Mouse (Mus musculus) liver, embryonic 11.5 days (tissue): Measurements from ENCODE around the gene Gm19684. TPM values are rescaled to one million over a fixed set of nuclear protein-coding genes. Genes with fewer than 3 reads are reported as not detected.
A peak's percentile ranks its signal among the peaks of the same experiment; 100 is the strongest.
"Not testable (repeated sequence)": the region's sequence is repeated elsewhere in the genome, so short reads cannot be mapped to it uniquely, and the experiment has no call there.

ENCODE experiments used
- ATAC-seq: fragments of 200-750 bp; cut with Nextera tagmentation; replicated peaks from 2 replicates; pipeline ENCODE4 v1.8.0; 2017; ENCODE audit warnings: moderate number of reproducible peaks, mild to moderate bottlenecking, moderate TSS enrichment, moderate library complexity; ENCODE audit not compliant: low FRiP score
- DNase-seq: peaks from one replicate; pipeline ENCODE4 v3.0.0-alpha.2; 2017; ENCODE audit warnings: low spot score
- H3K27ac ChIP-seq: fragments of 300-500 bp; sonication (generic); 2 replicates; pipeline ENCODE4 v1.5.1; 2014; ENCODE audit warnings: mild to moderate bottlenecking, low read depth, low read length, control low read depth
- H3K27me3 ChIP-seq: fragments of 300-500 bp; sonication (generic); replicated peaks from 2 replicates; pipeline ENCODE4 v1.6.1; 2014; ENCODE audit warnings: low read length, mixed read lengths; ENCODE audit not compliant: control insufficient read depth, insufficient read depth
- H3K36me3 ChIP-seq: fragments of 300-500 bp; sonication (generic); 2 replicates; pipeline ENCODE4 v1.6.1; 2014; ENCODE audit warnings: mild to moderate bottlenecking, low read length, moderate library complexity, mixed read lengths; ENCODE audit not compliant: control insufficient read depth, insufficient read depth
- H3K4me1 ChIP-seq: fragments of 300-500 bp; sonication (generic); replicated peaks from 2 replicates; pipeline ENCODE4 v1.6.1; 2014; ENCODE audit warnings: low read length, mixed read lengths; ENCODE audit not compliant: control insufficient read depth, insufficient read depth
- H3K4me2 ChIP-seq: fragments of 300-500 bp; sonication (generic); 2 replicates; pipeline ENCODE4 v1.6.1; 2014; ENCODE audit warnings: mild to moderate bottlenecking, control low read depth, moderate library complexity
- H3K4me3 ChIP-seq: fragments of 300-500 bp; sonication (generic); 2 replicates; pipeline ENCODE4 v1.5.1; 2014; ENCODE audit warnings: low read depth, low read length, control low read depth
- H3K9ac ChIP-seq: fragments of 300-500 bp; sonication (generic); 2 replicates; pipeline ENCODE4 v1.6.1; 2014; ENCODE audit warnings: low read depth, low read length, control low read depth
- H3K9me3 ChIP-seq: fragments of 300-500 bp; sonication (generic); 2 replicates; pipeline ENCODE4 v1.6.1; 2016; ENCODE audit warnings: low read length, inconsistent platforms, mixed read lengths; ENCODE audit not compliant: control insufficient read depth
- WGBS: fragments of 180-500 bp; shearing (Covaris S2); extraction: QIAGEN DNeasy Blood & Tissue Kit; methylation state at CpG from one replicate; pipeline ENCODE4 v1.1.7; 2014; 5-methylcytosine and 5-hydroxymethylcytosine counted together
- polyA plus RNA-seq: library from polyadenylated mRNA; unstranded; fragments of >200 nt; fragmentation: Nextera tagmentation; extraction: Ambion mirVana; gene quantifications from 2 replicates; pipeline ENCODE4 v1.2.1, GENCODE M21; 2014

Gene Gm19684
- polyA plus RNA-seq: not detected in 2 replicates

- ATAC-seq: peak; percentile 51; the same call in 1 of the 2 replicates
- not testable (repeated sequence) for H3K4me1 ChIP-seq
These were observed at the start of gene Gm19684 for GRCm38 (mm10) chr17:36121352-36122020. TSS of gene Gm19684 (plus strand) at chr17:36121678.

GRCm38 (mm10) chr17:36081901-36082300, 39.6 kb upstream of the Gm19684 start:
- not testable (repeated sequence) for H3K27ac ChIP-seq, H3K4me2 ChIP-seq, H3K36me3 ChIP-seq, DNase-seq, ATAC-seq, H3K9ac ChIP-seq, H3K4me3 ChIP-seq, H3K9me3 ChIP-seq, H3K4me1 ChIP-seq
- peaks cover 35% of the 10 kb centered on the region for H3K27me3 ChIP-seq

More at GRCm38 (mm10) chr17:36121352-36122020, at the start of gene Gm19684:
- not testable (repeated sequence) for H3K9ac ChIP-seq, H3K4me3 ChIP-seq, H3K27ac ChIP-seq, H3K9me3 ChIP-seq, H3K36me3 ChIP-seq, DNase-seq
- H3K27me3 ChIP-seq: peaks cover 31% of the 10 kb centered on the region
- H3K4me2 ChIP-seq: peak within 1 kb of the TSS; percentile 39
- WGBS: 2% methylated on average over 8 of the region's 8 CpGs

GRCm38 (mm10) chr17:36082519-36083232, 38.8 kb upstream of the Gm19684 start:
- ATAC-seq, H3K27ac ChIP-seq, H3K36me3 ChIP-seq, H3K9me3 ChIP-seq, H3K9ac ChIP-seq, DNase-seq, H3K4me1 ChIP-seq: not testable (repeated sequence)
- H3K27me3 ChIP-seq: peaks cover 35% of the 10 kb centered on the region
- WGBS: 32% methylated on average over 4 of the region's 6 CpGs
- H3K4me2 ChIP-seq: peak overlapping the region; percentile 78
- H3K4me3 ChIP-seq: peak overlapping the region; percentile 54

- Histone ChIP-seq H3K9ac (0 out of 2 replicates have a peak overlapping the region, but pooled peaks have one; percentile 52), H3K9me3 (no peaks in the 10 kb centered on the region), H3K4me3 (peak overlapping the region; percentile 54), H3K4me2 (peak overlapping the region; percentile 78), H3K27me3 (peaks cover 35% of the 10 kb centered on the region), H3K4me1 (0 out of 2 replicates have a peak, but pooled peaks cover 3% of the 10 kb centered on the region), H3K27ac (no peak overlapping the region), H3K36me3 (no peaks in the 10 kb centered on the region)
- 1% methylated on average over 46 of the region's 46 CpGs for WGBS
- ATAC-seq (peak; percentile 49; the same call in 1 of the 2 replicates), DNase-seq (peak; percentile 63)
These were observed 38.1 kb upstream of the Gm19684 start for GRCm38 (mm10) chr17:36083266-36083869.

GRCm38 (mm10) chr17:36083870-36084451, 37.5 kb upstream of the Gm19684 start:
- Histone ChIP-seq H3K9me3 (no peaks in the 10 kb centered on the region), H3K36me3 (no peaks in the 10 kb centered on the region), H3K9ac (0 out of 2 replicates have a peak overlapping the region, but pooled peaks have one; percentile 52), H3K27me3 (peaks cover 35% of the 10 kb centered on the region), H3K4me3 (peak overlapping the region; percentile 54), H3K27ac (no peak overlapping the region), H3K4me2 (peak overlapping the region; percentile 78), H3K4me1 (0 out of 2 replicates have a peak, but pooled peaks cover 3% of the 10 kb centered on the region)
- ATAC-seq: peak; percentile 29; the same call in 1 of the 2 replicates
- no peak for DNase-seq
- under 1% methylated on average over 42 of the region's 42 CpGs for WGBS

- H3K4me2 ChIP-seq, H3K4me1 ChIP-seq, H3K36me3 ChIP-seq, H3K4me3 ChIP-seq, H3K27ac ChIP-seq, H3K9ac ChIP-seq, ATAC-seq, H3K9me3 ChIP-seq, DNase-seq: not testable (repeated sequence)
- 55% methylated on average over 1 of the region's 1 CpGs for WGBS
- H3K27me3 ChIP-seq: peaks cover 35% of the 10 kb centered on the region
These were observed 35.5 kb upstream of the Gm19684 start for GRCm38 (mm10) chr17:36085976-36086375.

- H3K4me3 ChIP-seq, H3K9me3 ChIP-seq, H3K4me1 ChIP-seq, ATAC-seq, H3K4me2 ChIP-seq, H3K9ac ChIP-seq, DNase-seq, H3K27me3 ChIP-seq, H3K36me3 ChIP-seq, H3K27ac ChIP-seq: not testable (repeated sequence)
- WGBS: no CpG with 5 or more reads among the region's 2 CpGs
These were observed 29.5 kb upstream of the Gm19684 start for GRCm38 (mm10) chr17:36091933-36092332.

GRCm38 (mm10) chr17:36092520-36092919, 29.0 kb upstream of the Gm19684 start:
- H3K4me2 ChIP-seq, H3K9me3 ChIP-seq, H3K4me3 ChIP-seq, H3K9ac ChIP-seq, H3K27me3 ChIP-seq, H3K27ac ChIP-seq, H3K4me1 ChIP-seq, DNase-seq, ATAC-seq, H3K36me3 ChIP-seq: not testable (repeated sequence)
